Mouse (Mus musculus) left cerebral cortex, postnatal 36 days (tissue): ENCODE results near the gene Cyfip2. TPM values are rescaled to one million over a fixed set of nuclear protein-coding genes. Genes with fewer than 3 reads are reported as not detected.

ENCODE experiments used
- DNase-seq, 2 experiments: peaks; one replicate each; pipeline ENCODE4 v3.0.0; 2021 to 2022; ENCODE audit warnings: low spot score in 2 of 2, mixed read lengths in 1 of 2
- intact Hi-C: fragments of 180-260 bp; cut with DNase I; formaldehyde crosslinking; loops from one replicate; pipeline ENCODE4 v1.15.1; 2025
- total RNA-seq, 2 experiments: library from RNA; stranded (reverse); gene quantifications; 2 replicates each; pipeline ENCODE4 v1.2.3; 2021

The Cyfip2 gene
- total RNA-seq, 2 experiments from 2014 or later, result 562 to 605 TPM

DNA sequence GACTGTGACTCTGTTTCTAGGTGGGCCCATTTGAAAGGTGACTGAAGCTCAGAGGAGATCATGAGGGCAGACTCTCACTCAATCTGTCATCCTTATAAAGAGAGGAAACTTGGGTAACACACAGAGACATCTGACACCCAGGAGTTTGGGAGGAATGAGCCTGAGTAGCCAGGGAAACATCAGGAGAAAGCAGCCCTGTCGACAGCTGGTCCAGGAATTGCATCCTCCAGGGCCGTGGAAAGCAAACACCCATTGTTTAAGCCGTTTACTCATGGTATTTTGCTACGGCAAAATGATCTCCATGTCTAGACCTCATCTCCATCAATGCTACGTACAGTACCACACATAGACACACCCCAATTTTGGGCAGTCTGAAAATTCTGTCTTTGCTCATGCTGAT, 24.6 kb downstream of the Cyfip2 start:
- intact Hi-C loops, result no loop called here
- DNase-seq, result no peak

DNA sequence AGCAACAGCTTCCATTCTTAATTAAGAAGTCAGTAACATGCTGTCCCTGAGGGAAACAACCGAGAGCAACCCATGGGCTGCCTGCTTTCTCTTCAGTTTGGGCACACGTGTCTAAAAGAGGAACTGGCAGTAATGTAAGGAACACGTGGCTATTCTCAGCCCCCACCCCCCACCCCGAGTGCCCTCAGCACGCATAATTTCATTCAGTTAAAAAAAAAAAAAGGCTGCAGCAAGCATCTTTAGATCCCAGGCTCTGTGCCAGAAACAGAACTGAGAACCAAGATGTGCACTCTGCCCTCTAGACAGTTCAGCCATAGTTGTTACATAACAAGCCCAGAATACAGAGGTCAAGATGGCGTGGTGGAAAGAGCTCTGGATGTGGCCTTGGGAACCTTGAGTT, 25.9 kb downstream of the Cyfip2 start:
- no peak for DNase-seq
- intact Hi-C loops, result no loop called here

DNA sequence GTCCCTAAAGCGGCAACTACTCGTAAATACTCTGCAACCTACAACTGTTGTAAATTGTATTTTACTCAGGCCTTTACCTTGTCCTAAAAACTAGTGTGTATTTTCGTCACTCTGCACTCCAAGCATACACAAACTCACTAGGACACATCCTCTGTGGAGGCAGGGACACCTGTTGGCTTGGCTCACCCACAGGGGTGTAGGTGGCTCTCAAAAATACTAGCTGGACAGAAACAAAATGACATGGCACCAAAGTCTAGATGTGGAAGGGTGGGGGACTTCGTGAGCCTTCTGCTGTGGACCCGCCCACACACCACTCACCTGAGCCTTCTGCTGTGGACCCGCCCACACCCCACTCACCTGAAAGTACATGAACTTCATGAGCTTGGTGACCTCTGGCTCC, 28.9 kb downstream of the Cyfip2 start:
- DNase-seq, result peak in 1 of 2 experiments; percentile 50
- intact Hi-C loops, result no loop called here

DNA sequence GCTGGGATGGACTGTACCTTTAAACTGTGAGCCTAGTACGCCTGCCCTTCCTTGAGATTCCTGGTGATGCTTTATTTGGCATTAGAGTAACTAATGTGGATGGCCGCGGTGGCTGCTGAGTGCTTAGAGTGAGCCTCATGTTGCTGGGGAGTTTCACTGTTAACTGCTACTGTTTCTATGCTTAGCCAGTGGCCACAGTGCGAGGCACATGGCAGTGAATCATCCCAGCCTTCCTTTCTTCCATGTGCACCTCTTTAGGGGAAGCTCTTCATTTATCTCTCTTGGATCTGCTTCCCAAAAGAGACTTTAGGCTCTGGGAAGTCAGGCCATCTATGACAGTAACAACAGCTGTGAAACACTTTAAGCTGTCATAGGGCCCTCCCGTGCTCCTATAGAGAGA, 30.0 kb downstream of the Cyfip2 start:
- intact Hi-C loops, result no loop called here

DNA sequence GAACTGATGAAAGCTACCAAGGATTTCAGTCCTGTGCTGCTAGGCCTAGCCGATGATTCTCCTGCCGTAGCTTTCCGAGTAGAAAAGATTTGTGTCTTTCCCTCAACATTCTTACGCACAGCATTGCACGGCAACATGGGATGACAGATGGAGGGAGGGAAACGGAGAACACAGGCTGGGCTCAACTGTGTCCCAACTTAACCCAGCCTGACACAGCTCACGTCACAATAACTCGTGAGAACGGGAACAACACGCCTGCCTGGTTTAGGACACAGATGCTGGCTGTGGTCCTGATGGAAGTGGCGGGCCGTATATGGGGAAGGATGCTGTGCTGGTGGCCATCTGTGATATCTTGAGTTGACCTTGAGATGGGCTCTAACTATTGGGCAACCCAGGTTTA, 34.0 kb downstream of the Cyfip2 start:
- intact Hi-C loops, result loop anchor here (5.0 kb wide), 1 partner anchor 34 kb away; the partner anchor contains the start of gene Cyfip2
- DNase-seq, result no peak

More for the DNA sequence above, 30.0 kb downstream of the Cyfip2 start:
- DNase-seq, result no peak

DNA sequence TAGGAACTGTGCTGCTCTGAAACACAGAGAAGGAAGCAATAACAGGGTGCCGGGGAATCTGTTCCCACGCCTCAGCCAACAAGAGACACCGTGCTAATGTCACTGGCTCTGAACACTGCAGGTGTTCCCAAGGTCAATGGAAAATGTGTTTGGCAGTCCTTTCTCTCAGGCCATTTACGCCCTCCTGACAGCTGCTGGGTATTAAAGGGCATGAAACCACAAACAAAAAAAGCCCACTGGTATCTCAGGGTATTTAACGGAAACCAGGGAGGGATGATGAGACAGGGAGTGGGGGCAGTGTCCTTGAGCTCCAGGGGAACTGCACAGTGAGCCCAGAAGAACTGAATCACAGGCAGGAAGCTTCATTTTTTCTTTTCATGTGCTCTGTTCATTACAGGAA, 34.5 kb downstream of the Cyfip2 start:
- intact Hi-C loops, result loop anchor here (5.0 kb wide), 1 partner anchor 34 kb away; the partner anchor contains the start of gene Cyfip2
- no peak for DNase-seq

DNA sequence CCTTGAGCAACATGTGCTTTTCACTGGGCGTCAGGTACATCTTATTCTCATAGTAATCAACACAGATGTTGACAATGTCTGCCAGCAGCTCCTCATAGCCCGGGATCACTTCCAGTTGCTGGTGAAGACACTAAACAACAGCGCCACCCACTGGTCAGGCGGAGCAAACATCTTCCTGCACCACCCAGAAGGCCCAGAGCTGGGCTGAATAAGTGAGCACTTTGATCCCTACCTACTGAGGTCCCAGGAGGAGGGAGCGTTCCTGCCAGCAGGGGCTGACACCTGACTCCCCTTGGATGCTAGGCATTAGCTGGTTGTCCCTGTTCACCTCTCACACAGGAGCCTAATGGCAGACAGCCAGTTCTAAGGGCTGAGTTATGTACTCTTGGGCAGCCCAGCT, 35.9 kb downstream of the Cyfip2 start:
- intact Hi-C loops, result loop anchor here (5.0 kb wide), 1 partner anchor 36 kb away; the partner anchor contains the start of gene Cyfip2
- no peak for DNase-seq

DNA sequence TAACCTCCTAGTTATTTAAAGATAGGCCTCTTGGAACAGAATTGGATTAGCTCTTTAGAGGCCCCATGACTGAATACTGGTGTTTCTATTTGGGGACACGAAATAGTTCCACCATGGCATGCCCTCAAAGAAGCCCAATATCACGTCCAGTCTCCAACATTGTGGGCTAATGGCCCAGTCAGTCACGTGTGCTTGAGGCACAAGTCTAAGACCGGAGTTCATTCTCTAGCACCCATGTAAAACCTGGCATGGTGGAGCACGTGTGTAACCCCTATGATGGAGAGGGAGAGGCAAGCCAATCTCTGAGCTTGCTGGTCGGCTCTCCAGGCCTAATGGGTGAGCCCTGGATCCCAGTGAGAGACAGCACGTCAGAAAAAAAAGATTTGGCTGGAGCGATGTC, 36.5 kb downstream of the Cyfip2 start:
- no peak for DNase-seq
- intact Hi-C loops, result loop anchor here (5.0 kb wide), 1 partner anchor 36 kb away; the partner anchor contains the start of gene Cyfip2

DNA sequence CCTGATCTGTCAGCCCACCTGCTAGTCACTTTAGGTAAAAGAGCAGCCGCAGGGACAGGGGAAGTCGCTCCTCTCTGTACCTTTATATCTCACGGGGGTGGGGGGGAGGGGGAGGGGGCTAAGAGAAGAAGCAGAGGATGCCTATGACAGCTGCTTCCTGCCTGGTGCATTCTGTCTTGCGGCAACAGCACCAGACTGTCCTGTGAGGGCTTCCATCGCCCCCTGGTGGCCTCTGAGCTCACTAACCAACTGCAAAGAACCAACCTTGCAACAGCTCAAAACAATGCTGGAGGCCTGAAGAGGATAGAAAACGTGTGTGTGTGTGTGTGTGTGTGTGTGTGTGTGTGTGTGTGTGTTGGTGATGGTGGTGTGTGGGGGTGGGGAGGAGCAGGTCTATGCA, 37.4 kb downstream of the Cyfip2 start:
- intact Hi-C loops, result loop anchor here (5.0 kb wide), 1 partner anchor 37 kb away; the partner anchor contains the start of gene Cyfip2
- DNase-seq, result peak; percentile 59 to 75

DNA sequence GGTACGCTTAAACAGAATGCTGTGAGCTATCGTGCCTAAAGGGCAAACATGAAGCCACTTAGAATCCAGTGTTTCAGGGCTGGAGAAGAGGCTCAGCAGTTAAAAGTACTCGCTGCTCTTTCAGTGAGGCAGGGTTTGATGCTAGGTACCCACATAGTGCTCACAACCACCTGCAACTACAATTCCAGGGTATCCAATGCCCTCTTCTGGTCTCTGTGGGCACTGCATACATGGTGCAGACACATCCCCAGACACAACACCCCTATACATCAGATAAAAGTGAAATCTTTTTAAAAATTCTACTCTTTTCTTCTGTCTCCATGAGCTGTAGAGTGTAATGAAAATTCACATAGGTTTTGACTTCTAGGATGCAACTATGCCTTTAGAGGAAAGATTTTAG, 38.7 kb downstream of the Cyfip2 start:
- intact Hi-C loops, result no loop called here
- DNase-seq, result no peak

DNA sequence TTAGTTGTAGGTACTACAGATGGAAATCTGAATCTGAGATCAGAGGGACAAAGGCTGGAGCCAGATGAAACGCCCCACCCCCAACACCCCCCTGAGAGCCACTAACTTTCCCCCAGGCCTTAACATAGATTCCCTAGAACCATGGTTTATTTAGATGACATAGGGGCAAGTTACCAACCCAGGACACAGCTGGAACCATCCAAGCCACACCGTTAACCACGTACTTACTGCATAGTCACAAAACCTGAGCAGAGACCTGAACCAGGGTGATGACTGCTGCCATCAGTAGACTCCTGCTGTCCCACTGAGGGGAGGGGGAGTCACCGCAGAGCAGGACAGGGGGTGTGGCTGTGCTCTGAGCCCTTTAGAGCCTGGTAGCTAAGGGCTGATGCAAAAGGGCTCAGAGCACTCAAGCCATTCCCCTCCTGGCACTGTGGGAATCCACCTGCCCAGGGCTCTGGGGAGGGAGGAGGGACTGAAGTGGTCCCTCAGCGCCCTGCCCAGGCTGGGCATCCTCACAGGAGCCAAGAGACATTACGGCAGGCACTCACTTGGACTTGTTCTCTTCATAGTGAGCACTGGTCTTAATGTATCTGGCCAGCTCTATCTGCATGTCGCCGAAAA, 40.5 kb downstream of the Cyfip2 start:
- intact Hi-C loops, result no loop called here
- no peak for DNase-seq

DNA sequence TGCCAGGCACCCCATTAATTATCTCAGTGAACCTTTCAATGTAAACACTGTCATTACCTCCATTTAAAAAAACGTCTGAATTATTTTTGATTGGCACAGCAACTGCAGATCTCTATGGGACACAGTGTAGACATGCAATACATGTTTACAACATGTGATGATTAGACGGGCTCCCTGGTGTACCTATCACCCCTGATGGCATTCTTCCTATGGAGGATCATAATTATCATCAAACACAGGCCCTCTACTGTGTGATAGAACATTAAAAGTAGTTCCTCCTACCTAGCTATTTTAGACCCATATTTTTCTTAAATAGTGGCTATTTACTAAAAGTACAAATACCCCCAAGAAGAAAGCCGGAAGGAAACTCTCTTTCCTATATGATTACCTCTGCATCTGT, 42.8 kb downstream of the Cyfip2 start:
- no peak for DNase-seq
- intact Hi-C loops, result loop anchor here (2.0 to 5.0 kb wide), 2 partner anchors 32 to 161 kb away; no protein-coding TSS in a partner anchor

DNA sequence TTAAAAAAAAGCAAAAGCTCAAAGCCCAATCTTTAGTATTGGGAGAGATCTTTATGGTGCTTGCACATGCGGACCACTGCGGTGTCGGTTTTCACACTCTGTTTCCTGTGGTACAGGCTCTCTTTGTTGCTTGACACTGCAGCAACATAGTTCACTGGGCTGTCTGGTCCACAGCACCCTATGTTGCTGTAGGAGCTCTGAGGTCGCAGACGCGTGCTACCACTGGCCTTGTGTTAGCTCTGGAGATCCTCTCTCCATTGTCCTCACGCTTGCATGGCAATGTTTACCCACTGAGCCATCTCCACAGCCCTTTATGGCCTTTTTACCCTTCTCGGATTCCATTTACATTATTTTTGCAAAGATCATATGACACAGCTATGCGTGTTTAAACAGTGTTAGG, 43.3 kb downstream of the Cyfip2 start:
- no peak for DNase-seq
- intact Hi-C loops, result loop anchor here (2.0 to 5.0 kb wide), 2 partner anchors 33 to 161 kb away; no protein-coding TSS in a partner anchor

DNA sequence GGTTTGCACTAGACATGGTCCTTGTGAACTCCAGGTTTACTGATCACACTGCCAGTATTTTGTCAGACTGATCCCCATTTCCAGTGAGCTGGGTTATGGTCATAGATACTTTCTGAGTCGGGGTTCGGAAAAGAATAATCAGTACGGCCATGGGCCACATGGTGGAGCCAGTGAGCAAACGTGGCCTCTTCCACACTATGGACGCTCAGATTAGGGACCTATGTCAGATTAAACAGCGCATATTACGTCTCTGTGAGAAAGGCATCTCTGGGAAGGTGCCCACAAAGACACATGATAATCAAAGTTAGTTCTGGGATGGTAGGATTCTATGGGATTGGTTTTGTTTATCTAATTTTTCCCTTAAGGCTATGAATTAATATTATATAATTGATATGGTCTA, 43.7 kb downstream of the Cyfip2 start:
- peak; percentile 56 to 60 for DNase-seq
- intact Hi-C loops, result loop anchor here (2.0 to 5.0 kb wide), 2 partner anchors 33 to 162 kb away; no protein-coding TSS in a partner anchor

DNA sequence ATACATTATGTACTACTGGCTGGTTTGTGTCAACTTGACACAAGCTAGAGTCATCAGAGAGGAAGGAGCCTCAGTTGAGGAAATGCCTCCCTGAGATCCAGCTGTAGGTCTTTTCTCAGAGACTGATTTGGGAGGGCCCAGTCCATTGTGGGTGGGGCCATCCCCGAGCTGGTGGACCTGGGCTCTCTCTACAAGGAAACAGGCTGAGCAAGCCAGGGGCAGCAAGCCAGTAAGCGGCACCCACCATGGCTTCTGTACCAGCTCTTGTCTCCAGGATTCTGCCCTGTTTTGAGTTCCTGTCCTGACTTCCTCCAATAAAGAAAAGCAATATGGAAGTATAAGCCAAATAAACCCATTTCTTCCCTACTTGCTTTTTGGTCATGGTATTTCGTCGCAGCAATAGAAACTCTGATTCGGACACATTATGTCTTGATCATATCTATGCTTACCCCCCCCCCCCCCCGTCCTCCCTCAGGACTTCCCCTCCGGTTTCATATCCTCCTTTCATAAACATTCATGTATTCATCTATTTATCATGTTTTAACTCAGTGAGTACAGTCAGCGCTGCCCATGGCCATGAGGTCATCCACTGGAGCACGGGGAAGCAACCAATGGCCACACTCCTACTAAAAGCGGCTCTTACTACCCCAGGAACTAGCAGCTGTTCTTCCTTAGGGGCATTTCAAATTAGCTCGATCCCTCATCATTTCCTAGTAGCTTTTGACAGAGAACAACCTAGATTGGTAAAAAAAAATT, 47.5 kb downstream of the Cyfip2 start:
- intact Hi-C loops, result loop anchor here (5.0 kb wide), 1 partner anchor 37 kb away; no protein-coding TSS in a partner anchor
- no peak for DNase-seq

DNA sequence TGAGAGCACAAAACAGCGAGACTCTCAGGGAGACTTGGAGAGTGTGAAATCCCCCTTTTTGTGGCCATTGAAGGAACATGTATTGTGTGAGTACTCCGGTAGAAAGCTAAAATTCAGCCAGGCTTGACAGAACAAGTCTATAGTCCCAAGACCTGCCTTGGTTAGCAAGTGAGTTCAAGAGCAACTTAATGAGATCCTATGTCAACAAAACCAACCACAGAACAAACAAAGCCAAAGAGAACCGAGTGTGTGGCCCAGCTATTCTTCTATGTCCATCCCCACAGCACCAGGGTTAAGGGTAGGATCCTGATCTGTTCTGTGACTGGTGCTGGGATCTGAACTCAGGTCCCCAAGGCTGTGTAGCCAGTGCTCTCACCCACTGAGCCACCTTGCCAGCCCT, 48.1 kb downstream of the Cyfip2 start:
- no peak for DNase-seq
- intact Hi-C loops, result no loop called here

DNA sequence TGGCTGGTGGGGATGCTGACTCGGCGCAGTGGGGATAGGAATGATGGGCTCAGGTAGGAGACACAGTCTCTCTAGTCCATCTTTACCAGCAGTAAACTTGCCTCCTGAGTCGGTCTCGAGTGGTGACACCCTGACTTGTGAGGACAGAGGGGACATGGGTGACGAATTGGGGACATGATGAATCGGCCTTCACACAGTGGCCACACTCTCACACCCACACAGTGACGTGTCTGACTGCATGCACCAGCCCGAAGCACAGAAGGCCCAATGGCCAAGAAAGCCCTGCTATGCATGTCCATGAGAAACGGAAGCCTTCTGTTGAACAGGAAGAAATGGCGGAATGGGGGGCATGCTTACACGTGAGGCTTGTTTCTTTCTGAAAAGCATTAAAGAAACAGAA, 49.4 kb downstream of the Cyfip2 start:
- intact Hi-C loops, result no loop called here
- no peak for DNase-seq

DNA sequence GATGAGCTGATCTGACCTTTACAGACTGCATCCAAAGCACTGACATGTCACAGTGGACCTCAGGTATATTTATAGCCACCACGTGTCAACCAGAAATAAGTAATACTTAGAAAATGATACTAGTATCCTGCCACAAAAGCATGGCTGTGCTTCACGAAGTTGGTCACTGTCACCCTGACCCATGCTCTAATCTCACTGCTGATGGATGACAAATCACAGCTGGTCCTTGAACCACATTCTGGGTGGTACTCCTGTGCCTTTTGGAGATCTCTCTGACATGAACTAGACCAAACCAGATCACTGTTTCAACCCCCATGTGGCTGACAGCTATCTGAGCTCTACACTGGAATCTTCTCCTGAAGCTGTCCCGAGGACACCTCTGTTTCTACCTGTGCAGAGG, 49.8 kb downstream of the Cyfip2 start:
- intact Hi-C loops, result no loop called here
- DNase-seq, result no peak

DNA sequence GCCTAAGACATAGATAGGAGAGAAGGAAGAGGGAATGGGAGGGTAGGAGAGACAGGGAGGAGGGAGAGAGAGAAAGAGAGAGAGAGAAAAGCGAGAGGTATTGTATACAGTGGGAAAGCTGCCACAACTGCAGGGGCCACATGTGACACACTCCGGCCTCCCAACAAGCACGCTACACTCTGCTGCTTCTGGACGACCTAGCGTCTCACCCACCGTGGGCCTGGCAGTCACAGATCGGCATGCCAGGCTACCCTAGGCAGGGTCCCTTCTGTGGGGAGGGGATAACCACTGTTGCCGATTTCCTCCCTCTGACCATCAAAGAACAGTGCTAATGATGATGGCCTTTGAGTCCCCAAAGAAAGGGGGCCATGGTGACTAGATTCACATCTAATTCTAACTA, 53.9 kb downstream of the Cyfip2 start:
- intact Hi-C loops, result no loop called here
- no peak for DNase-seq

DNA sequence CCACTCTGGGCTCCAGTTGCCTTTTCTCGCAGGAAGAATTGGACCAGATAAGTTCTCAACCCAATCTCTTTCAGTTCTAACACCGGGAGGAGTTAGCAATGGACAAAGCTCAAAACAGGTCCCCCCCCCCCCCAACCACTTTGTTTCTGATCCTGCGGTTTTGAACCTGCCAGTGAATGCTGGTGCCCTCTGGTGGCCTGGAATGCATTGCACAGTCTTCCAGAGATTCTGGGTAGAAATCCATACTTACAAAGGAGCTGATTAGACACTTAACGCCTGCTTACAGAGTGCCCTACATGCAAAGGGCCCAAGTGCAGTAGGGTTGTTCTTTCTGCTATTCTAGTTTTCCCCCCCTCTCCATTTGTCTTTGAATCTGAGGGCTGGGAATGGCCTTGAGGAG, 54.5 kb downstream of the Cyfip2 start:
- no peak for DNase-seq
- intact Hi-C loops, result no loop called here

DNA sequence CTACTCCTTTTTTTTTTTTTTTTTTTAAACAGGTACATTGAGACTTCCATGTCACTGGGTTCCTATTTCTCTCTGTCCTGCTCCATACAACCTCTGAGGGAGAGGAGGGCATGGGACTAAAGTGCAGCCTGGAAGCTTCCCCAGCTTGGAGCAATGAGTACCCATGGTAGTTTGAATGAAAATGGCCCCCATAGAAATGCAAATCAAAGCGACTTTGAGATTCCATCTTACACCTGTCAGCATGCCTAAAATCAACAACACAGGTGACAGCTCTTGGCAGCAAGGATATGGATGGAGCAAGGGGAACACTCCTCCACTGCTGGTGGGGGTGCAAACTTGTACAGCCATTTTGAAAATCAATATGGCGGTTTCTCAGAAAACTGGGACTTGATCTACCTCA, 57.4 kb downstream of the Cyfip2 start:
- no peak for DNase-seq
- intact Hi-C loops, result no loop called here
